Mouse (Mus musculus) layer of hippocampus, adult 9-10 months (tissue): Measurements from ENCODE around the gene Ly6g5c.
A peak's percentile ranks its signal among the peaks of the same experiment; 100 is the strongest.

ENCODE experiments used
- DNase-seq: peaks from one replicate; pipeline ENCODE4 v3.0.0; 2022; ENCODE audit warnings: low spot score

The Ly6g5c gene

DNA sequence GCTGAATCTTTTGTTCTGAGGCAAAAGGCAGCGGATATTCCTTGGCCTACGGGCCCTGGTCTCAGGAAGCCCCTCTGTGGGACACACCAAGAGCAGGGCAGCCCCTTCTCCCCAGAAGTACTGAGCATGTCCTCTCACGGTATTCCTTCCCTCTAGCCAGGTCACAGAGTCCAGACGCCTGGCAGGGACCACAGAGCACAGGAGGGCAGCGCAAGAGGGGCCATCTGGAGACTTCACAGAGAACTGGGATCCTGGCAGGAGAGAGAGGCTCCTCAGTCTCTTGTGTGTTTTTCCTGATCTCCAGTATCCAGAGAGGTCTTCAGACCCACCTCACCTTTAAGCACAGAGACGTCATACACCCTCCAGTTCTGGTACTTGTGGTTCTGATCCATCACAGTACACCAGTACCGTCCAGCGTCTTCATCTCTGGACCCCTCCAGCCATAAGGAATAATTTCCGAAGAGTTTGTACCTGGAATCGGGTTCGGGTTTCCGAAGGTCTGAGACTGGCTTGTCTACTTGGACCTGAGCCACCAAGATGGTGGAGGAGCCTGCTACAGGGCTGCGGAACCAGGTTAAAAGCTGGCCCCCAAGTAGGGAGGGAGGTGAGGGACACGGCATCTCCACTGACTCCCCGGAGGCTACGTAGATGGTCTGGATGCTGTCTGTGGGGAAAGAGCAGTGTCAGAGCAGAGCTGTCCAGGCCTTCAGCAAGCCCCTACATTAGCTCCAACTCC is 25.1 kb upstream of the Ly6g5c start:
- no peak for DNase-seq

DNA sequence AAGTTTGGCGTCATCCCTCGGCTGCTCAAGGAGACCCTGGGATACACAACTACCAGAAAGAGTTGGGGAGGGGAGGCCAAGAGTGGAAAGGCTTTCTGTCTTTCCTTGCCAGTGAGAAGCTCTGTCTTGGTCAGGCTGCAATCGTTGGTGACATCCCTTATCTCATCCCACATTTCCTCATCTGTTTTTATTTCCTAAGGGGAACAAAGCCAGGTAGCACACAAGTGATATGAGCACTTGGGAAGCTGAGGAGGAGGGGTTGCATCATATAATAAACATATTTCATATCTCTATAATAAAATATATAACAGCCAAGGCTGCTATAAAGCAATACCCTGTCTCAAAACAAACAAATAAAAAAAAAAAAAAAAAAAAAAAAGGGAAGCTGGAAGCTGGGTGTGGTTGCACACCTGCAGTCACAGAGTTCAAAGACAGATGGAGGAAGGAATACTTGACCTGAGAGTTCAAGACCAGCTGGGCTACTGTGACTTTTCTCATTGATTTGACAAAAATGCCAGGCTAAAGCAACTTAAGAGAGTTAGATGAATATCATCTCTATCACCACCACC is 24.1 kb upstream of the Ly6g5c start:
- DNase-seq = no peak

DNA sequence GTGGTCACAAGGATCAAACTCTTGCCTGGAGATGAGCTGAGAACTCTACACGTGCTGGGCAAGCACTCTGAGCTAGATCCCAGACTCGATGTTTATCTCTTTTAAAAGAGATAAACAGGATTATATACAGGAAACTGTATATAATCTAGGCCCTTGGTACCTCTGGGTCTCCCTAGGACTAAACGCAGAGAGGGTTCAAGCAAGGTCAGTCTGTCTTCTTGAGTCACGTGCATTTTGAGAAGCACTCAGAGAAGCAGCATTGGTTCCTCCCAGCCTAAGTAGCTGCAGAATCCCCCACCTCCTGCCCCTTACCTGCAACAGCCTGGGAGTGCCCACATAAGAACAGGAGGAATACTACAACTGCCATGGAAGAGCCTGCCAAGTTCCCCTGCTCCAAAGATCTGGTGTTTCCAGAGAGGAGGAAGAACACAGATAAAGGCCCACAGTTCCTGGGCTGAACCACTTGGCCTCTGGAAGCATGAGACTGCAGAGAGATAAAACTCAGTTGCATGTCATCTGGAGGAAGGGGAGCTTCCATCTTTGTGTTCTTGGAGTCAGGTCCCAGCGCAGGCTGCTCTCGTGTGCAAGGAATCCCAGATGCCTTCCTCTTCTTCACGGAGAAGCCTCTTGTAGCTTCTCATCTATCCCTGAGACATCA is 22.7 kb upstream of the Ly6g5c start, which contains the start of gene Ly6g6f:
Gene Ly6g6f (minus strand): TSS at position 403 of the 658 bp plus-strand sequence.
- no peak for DNase-seq

- no peak for DNase-seq
Measured at GRCm38 (mm10) chr17:35088151-35088550, 19.9 kb upstream of the Ly6g5c start.

DNA sequence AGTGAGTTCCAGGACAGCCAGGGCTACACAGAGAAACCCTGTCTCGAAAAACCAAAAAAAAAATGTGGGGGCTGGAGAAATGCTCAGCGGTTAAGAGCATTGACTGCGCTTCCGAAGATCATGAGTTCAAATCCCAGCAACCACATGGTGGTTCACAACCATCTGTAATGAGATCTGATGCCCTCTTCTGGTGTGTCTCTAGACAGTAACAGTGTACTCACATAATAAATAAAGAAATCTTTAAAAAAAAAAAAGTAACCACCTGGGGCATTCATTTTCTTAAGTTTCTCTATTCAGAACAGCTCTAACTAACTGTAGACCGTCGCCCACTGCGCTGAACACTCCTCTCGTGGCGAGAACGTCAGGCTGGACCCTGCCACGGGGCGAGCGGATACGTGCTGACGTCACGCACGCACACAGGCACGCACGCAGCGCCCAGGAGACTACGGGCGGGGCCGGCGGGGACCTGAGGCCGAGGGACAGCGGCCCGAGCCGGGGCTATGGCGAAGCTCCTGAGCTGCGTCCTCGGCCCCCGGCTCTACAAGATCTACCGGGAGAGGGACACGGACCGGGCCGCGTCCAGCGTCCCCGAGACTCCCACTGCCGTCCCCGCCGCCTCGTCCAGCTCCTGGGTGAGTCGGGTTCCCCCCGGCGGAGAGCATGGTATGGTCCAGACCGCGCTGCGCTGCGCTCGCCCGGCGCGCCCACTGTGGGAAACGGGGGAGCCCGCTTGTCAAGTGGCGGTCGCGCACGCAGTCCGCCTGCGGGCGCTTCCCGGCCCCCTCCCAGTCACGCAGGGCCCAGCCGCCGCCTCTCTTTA is 19.0 kb upstream of the Ly6g5c start, which contains the start of gene Abhd16a:
Gene Abhd16a (plus strand): TSS at position 439 of the 820 bp plus-strand sequence.
- peak; percentile 86 for DNase-seq

DNA sequence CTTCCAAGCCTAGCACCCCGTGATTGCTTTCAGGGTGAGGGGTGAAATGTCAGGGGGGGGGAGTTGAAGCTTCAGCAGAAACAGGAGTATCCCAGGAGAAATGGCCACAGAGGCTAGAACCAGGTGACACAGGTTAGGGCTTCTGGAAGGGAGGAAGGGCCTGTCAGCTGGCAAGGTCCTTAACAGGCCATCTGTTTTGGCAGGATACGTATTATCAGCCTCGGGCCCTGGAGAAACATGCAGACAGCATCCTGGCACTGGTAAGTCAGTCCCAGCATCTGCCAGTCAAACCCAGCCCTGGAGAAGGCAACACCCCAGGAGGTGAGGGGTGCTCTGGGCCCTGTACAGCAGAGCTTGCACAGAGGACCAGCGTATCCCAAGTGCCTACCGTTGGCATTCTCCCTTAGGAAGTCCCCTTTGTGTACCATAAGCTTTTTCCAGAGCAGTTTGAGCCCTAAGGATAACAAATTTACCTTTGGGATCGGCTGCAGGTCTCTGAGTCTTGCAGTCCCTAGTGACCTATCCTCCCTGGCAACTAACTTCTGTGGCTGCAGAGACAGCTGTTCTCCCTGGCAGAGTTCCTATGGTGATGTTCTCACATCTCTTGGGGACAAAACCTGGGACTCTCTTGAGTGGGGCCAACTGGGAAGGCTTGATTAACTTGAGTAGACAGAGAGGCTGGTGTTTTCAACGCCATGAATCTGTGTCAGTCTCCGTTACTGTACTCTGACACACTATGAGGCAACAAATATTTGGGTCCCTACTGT is 17.7 kb upstream of the Ly6g5c start:
- DNase-seq = no peak

DNA sequence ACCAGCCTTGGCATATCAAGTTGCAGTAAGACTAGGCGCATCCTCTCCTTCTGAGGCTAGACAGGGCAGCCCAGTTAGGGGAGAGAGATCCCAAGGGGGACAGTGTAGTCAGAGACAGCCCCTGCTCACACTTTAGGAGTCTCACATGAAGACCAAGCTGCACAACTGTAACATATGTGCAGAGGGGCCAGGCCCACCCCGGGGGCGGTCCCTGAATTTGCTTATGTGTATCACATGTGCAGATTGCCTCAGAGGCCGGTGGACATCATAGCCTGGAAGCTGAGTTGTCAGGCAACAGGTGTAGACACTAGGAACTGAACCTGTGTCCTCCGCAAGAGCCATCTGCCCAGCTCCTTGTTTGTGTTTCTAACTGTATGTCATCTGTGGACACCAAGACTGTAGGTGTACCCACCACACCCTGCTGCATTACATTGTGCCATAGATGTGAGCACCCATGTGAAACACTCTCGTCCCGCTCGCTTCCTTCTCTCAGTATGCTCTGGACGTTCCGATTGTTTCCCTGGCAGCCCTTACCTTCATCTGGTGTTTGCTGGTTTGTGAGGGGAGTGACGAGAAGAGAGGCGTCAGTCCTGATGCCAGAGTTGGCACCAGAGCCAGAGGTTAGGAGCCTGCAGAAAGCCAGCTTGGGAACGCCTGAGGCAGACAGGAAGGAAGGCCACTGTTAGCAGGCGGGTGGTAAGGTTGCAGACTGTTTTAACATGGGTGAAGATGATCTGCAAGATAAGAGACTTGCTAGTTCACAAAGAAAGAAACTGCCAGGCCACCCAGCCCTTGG is 15.5 kb upstream of the Ly6g5c start:
- DNase-seq = no peak

DNA sequence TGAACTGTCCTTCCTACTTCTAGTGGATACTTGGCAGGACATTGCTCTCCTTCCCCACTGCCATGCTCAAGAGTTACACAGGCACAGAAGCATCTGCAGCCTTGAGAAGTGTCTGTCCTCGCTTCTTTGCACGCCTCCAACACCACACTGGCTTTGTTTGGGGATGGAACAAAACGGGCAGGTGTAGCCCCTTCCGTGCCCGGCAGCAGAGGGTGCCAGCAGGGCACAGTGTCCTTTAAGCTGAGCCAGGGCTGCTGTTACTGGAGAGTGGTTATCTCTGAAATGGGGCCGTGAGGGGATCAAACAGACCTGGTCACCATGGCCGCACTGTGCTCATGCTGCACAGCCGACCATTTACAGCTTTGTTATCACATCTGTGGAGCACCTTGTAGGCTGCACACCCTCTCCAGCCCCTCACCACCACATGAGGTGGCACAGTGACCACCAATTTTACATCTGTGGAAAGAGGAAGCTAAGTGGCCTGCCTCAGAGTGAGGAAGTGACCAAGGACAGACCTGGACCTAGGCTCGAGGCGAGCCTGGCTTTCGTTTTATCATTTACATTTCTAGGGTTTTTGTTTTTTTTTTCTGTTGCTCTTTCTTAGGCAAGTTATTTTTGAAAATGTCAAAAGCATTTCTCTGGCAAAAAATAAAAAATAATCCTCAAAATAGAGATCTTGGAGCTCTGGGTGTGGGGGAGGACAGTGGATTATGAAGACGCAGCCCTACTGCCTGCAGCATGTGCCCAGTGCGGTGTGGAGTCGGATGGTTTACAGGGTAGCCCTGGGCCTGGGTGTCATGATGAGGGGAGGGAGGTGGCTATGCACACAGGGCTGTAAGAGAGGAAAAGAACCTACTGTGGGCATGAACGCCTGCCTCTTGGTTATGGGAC is 13.4 kb upstream of the Ly6g5c start:
- DNase-seq = no peak

DNA sequence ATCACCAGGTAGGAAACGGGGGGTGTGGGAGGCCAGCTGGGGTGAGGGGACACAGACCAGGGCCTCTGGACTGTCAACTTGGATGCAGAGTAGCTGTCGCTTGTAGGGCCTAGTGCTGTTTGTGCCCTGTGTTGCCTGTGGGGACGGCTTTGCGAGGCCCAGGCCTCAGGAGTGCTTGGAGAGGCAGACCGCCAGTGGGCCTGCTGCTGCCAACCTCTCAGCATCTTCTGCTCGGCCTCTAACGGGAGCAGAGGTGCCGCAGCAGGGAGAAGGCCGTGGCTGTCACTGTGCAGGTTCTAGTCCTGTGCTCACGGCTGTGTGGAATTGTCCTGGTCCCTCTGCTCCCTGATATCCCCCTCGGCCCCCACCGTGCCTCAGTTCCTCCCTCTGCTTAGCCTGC is 11.5 kb upstream of the Ly6g5c start:
- no peak for DNase-seq

- no peak for DNase-seq
Measured at GRCm38 (mm10) chr17:35097164-35097655, 10.9 kb upstream of the Ly6g5c start.

DNA sequence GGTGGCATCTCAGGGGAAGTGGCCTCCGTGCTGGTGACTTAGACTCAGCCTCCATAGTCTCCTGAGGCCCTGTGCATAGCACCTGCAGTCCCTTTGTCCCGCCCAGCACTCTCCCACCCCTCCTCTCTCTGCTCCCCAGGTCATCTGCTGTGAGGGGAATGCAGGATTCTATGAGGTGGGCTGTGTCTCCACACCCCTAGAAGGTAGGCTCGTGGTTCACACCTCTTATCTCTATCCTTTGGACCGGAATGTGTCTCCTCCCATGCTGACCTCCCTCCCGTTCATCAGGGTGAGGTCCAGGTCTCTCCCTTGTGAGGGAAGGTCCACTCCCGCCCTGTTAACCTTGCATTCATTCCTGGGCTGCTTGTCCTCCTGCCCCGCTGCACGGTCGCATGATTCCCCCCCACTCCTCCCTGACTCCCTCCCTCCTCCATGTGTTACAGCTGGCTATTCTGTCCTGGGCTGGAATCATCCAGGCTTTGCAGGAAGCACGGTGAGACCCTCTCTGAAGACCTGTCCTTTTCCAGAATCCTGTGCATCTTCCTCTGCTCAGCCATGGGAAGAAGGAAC is 7.8 kb upstream of the Ly6g5c start:
- no peak for DNase-seq

DNA sequence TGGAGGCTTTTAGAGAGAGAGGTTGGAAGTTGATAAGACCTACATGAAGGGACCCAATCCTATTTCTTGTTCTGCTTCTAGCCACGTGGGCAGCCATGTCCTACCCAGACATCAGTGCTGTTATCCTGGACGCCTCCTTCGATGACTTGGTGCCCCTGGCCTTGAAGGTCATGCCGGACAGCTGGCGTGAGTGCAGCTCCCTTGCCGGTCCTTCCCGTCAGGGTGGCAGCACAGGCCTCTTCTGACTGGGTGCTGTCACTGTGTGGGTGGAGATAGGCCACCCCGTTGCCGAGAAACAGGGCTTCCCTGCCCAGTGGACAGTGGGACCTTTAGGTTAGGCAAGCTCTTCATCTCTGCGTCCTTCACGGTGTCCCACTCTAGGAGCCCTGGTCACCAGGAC is 6.9 kb upstream of the Ly6g5c start:
- DNase-seq = no peak

GRCm38 (mm10) chr17:35102299-35102698 is 5.8 kb upstream of the Ly6g5c start:
- DNase-seq = no peak

GRCm38 (mm10) chr17:35103221-35103690 is 4.8 kb upstream of the Ly6g5c start:
- no peak for DNase-seq

GRCm38 (mm10) chr17:35104079-35104478 is 4.0 kb upstream of the Ly6g5c start:
- no peak for DNase-seq

GRCm38 (mm10) chr17:35104754-35105153 is 3.3 kb upstream of the Ly6g5c start:
- DNase-seq = no peak

- no peak for DNase-seq
Measured at GRCm38 (mm10) chr17:35105740-35106389, 2.2 kb upstream of the Ly6g5c start.

DNA sequence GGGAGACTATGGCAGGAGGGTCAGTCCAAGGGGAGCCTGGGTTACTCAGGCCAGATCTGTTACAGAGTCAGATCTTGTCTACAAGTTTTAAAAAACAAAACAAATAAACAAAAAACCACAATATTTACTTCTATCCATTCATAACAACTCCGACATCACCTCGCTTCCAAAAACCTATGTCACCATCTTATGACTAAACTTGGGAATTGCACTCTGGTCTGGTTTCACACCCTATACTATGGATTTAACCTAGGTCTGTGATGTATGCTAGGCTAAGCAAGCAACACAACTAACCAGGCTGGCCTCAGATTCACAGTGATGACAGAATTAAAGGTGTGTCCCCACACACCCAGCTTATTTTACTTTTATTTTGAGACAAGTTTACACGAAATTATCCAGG is 1.6 kb upstream of the Ly6g5c start:
- no peak for DNase-seq

DNA sequence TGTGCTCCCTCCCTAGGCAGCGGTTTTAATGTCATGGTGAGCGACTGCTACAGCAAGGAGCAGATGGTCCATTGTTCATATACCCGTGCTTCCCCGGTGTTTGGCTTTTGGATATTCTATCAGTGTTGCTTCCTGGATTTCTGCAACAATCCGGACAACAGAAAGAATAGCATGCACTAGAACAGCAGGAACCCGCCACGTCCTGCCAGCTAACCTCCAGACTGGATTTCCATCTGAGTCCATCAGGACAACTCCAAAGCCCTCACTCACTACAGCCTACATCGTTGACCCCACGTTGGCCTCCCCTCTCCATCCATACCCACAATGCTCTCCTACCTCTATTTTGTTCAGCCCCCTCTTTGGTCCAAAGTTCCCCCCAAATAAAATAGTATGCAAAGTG is 3.7 kb downstream of the Ly6g5c start:
- no peak for DNase-seq
